In genomic region chr16:91597672-91598010, GRCm38 (mm10) we compare ENCODE assay signal across 8 mouse cellular contexts. TPM values are rescaled to one million over a fixed set of nuclear protein-coding genes. Genes with fewer than 3 reads are reported as not detected.
DNase-seq lines count a peak whose midpoint lies in the region; ATAC-seq lines count a peak whose summit lies in the region.

Tmem50b (minus strand) TSS chr16:91597800.

- DNase-seq in adrenal gland, adult (ENCODE audit: inconsistent age in 2 of 2, low spot score in 1 of 2), result peak; percentile 99
- DNase-seq in embryo, embryonic 10.5 days (ENCODE audit: low spot score), result peak; percentile 98
- DNase-seq in gastrocnemius, postnatal 14 days, result peak; percentile 99
- DNase-seq in left cerebral cortex, postnatal 10 days (ENCODE audit: extremely low spot score in 1 of 2, low spot score in 2 of 2), result peak; percentile 98 to 99
- DNase-seq in right cerebral cortex, postnatal 25 days, result peak; percentile 99
- peak; percentile 97 to 98 for DNase-seq in urinary bladder, postnatal 4 days (ENCODE audit: low spot score in 2 of 2)

- peak; percentile 88 for ATAC-seq in inflammation-experienced regulatory T-cells, adult 6 months
- peak; percentile 95 for ATAC-seq in megakaryocyte-erythroid progenitor cell, adult 5-6 weeks (replicated peaks; ENCODE audit: low FRiP score, low TSS enrichment, poor library complexity, severe bottlenecking)

- intact Hi-C loops in gastrocnemius, postnatal 14 days (cut with DNase I; ENCODE audit: low total_unique reads), result no loop called here
- intact Hi-C loops in left cerebral cortex, postnatal 10 days (cut with DNase I), result no loop called here

RNA-seq across cellular contexts. Expression of gene Tmem50b, which starts in this region (rescaled TPM):
- 10 to 100 TPM; 16.0 to 16.9 TPM for total RNA-seq in gastrocnemius, postnatal 14 days (2021)
- 10 to 100 TPM; 28.2 to 36.1 (median 34.2) TPM for polyA plus RNA-seq in inflammation-experienced regulatory T-cells, adult 6 months (2017; shearing (Covaris generic))
- total RNA-seq in left cerebral cortex, postnatal 10 days (2021), result 10 to 100 TPM; 92.3 to 95.0 TPM
- total RNA-seq in megakaryocyte-erythroid progenitor cell, adult 5-6 weeks (2014; fragmentation: Nextera tagmentation), result 2.1 and 5.1 TPM in 2 replicates
- 0.38 and 2.9 TPM in 2 replicates for total RNA-seq in megakaryocyte-erythroid progenitor cell, adult 5-6 weeks (2017)

Comparison
In these comparisons a context has a peak if more than half of its experiments do, and no peak if none do; other contexts are left out.
1. Peak in every context shown above with its lines: DNase-seq and ATAC-seq.
2. RNA of gene Tmem50b (total RNA-seq): 92.3 to 95.0 TPM in left cerebral cortex, postnatal 10 days; 16.0 to 16.9 TPM in gastrocnemius, postnatal 14 days and 0.38 to 5.1 TPM in megakaryocyte-erythroid progenitor cell, adult 5-6 weeks; every median in the first group is over 4 times any median in the second.